Mouse (Mus musculus) CH12.LX (cell line): ENCODE measurements around the gene Hirip3.

ENCODE experiments used
- BHLHE40 ChIP-seq: IDR thresholded peaks from 2 replicates; pipeline ENCODE4 v1.6.1; 2011; ENCODE audit warnings: mild to moderate bottlenecking, low read depth, low read length, improper control_type of control experiment
- CTCF ChIP-seq, 2 experiments: IDR thresholded peaks in 1 of 2; conservative IDR thresholded peaks in 1 of 2; 2 replicates each; pipeline ENCODE4 v1.5.1; 2011 to 2012; ENCODE audit warnings: low read depth in 2 of 2, low read length in 2 of 2, improper control_type of control experiment in 1 of 2, inconsistent platforms in 1 of 2, mild to moderate bottlenecking in 1 of 2, moderate library complexity in 1 of 2
- EP300 ChIP-seq: IDR thresholded peaks from 2 replicates; pipeline ENCODE4 v1.6.1; 2011; ENCODE audit warnings: low read length, improper control_type of control experiment
- ETS1 ChIP-seq: conservative IDR thresholded peaks from 2 replicates; pipeline ENCODE4 v1.6.1; 2012; ENCODE audit warnings: low read depth, mild to moderate bottlenecking, inconsistent platforms, low read length, improper control_type of control experiment, moderate library complexity
- GABPA ChIP-seq: IDR thresholded peaks from 2 replicates; pipeline ENCODE4 v1.6.1; 2012; ENCODE audit warnings: low read depth, low read length, improper control_type of control experiment, inconsistent platforms; ENCODE audit not compliant: insufficient replicate concordance
- HCFC1 ChIP-seq: IDR thresholded peaks from 2 replicates; pipeline ENCODE4 v1.6.1; 2012; ENCODE audit warnings: low read depth, mild to moderate bottlenecking, inconsistent platforms, low read length, improper control_type of control experiment
- JUND ChIP-seq: conservative IDR thresholded peaks from 2 replicates; pipeline ENCODE4 v1.6.1; 2011; ENCODE audit warnings: low read depth, low read length, improper control_type of control experiment
- POLR2A ChIP-seq: IDR thresholded peaks from 2 replicates; pipeline ENCODE4 v1.6.1; 2011; ENCODE audit warnings: low read depth, mild to moderate bottlenecking, improper control_type of control experiment, low read length
- RCOR1 ChIP-seq: conservative IDR thresholded peaks from 2 replicates; pipeline ENCODE4 v1.6.1; 2012; ENCODE audit warnings: low read depth, mild to moderate bottlenecking, inconsistent platforms, low read length, improper control_type of control experiment

- no peak for TF ChIP-seq GABPA
- TF ChIP-seq CTCF (conservative IDR thresholded peaks at IDR 0.05 in 1 of 2, IDR thresholded peaks at IDR 0.05 in 1 of 2; ENCODE audit: low read depth in 2 of 2, low read length in 2 of 2), result peak; percentile 25 to 43; a peak in 3 of 4 replicates
- TF ChIP-seq EP300, result no peak
- no peak for TF ChIP-seq BHLHE40
- TF ChIP-seq JUND, result no peak
- TF ChIP-seq POLR2A, result no peak
- no peak for TF ChIP-seq RCOR1
- TF ChIP-seq HCFC1, result no peak
- no peak for TF ChIP-seq ETS1
Observed at GRCm38 (mm10) chr7:126818818-126819217, 43.0 kb upstream of the Hirip3 start.
